Mouse (Mus musculus) inflammation-experienced regulatory T-cells (primary cell): Measurements from ENCODE around the gene Ppard. TPM values are rescaled to one million over a fixed set of nuclear protein-coding genes. Genes with fewer than 3 reads are reported as not detected.

Experiments used
- polyA plus RNA-seq, 2 experiments: library from polyadenylated mRNA; unstranded; fragments of 100-300 nt; shearing (Covaris generic); gene quantifications; one replicate each; pipeline ENCODE4 v1.2.1; 2017

Ppard gene
- polyA plus RNA-seq = 1 to 10 TPM; 2.0 to 2.3 TPM

DNA sequence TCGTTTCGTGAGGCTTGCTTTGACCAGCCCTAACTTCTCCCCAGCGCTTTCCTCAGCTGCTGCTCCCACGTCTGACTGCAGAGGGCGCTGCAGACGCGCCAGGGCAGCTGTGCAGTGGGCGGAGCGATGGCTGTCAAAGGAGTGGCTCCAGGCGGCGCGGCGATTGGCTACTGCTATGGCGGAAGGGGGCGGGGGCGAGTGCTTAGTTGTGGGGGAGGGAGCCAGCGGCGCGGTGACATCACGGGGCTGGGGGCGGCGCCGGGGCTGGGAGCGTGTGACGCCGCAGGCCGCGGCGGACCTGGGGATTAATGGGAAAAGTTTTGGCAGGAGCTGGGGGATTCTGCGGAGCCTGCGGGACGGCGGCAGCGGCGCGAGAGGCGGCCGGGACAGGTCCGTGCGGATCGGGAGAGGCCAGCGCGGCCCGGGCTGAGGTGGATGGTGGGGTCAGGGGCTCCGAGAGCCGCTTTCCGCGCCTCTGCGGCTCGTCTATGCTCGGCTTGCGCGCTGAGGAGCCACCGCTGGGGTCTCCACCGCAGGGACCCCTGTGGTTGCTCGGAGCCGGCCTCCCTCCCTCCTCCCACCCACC, at the start of gene Ppard:
Gene Ppard (plus strand): TSS at position 226 of the 586 bp plus-strand sequence.

DNA sequence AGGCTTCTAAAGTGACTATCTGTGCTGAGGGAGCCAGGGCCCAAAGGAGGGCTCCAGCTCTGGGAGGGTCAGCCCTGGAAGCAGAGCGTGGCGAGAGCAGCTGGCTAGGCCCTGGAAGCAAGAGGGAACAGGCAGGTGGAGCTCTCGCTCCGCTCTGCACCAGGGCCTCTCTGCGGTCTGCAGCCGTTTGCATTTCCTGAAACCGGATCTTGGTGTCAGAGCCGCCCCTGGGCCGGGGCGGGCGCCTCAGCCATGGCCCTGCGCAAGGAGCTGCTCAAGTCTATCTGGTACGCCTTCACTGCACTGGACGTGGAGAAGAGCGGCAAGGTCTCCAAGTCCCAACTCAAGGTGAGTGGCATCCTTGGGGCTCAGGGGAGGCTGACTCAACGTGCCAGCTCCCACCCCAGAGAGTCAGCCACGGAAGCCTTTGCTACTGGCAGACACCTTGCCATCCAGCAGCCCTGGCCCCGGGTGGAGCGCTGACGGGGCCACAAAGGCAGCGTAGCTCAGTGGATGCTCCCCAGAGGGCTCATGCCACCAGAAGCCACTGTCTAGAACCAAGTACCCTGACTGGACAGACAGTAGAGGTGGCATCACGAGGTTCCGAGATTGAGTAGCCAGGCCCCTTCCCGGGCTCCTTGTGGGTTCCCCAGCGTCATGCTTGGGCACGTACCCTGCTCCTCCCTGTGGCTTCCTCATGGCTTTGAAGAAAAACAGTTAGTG, 24.7 kb upstream of the Ppard start, which contains the start of gene Def6:
Gene Def6 (plus strand): TSS at position 188 of the 723 bp plus-strand sequence.

DNA sequence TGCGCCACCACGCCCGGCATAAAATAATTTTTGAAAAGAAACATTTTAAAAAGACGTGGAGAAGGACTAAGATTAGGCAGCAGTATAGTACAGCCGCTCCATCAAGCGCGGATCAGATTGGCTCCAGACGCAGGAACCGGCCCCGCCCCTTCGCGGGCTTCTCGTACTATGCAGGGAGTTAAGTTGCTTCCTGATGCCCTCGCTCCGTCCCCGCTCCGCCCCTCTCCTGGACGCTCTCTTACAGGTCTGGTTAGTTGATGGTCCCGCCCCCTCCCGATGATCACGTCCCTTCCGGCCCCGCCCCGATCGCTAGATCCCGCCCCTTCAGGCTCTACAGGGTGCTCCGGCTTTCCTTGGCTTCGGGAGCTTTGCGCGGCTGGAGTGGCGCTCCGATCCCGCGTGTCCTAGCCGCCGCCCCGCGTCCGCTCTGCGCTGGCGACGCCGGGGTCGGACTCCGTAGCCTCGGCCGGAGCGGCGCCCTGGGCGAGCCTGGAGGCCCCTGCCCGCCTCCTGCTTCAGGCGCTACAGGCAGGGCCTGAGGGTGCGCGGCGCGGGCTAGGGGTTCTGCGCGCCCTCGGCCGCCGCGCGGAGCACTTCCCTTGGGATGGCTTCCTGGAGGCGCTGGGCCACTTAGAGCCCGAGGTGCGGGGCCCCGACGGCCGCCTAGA, 80.8 kb downstream of the Ppard start, which contains the start of gene Fance:
Gene Fance (plus strand): TSS at position 308 of the 668 bp plus-strand sequence.

DNA sequence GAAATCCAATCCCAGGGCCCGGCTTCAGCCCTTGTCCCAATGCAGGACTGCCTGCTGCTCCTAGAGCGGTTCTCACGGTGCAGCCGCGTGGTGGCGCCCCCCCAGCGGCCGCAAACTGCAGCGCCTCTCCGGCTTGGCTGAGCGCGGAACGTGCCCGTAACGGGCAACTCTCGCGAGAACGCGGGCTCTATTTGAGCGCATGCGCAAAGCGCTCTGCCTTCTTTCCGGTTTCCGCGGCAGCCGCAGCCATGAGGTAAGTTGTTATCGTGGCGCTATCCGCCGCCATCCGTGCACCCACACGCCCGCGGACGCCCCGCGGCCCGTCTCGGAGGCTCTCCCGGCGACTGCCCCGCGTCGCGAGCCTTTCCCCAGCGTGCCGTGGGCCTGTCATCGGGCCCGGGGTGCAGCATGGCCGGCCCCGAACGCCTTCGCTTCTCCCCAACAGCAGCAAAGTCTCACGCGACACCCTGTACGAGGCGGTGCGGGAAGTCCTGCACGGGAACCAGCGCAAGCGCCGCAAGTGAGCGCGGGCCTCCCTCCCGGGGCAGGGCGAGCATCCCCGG, 95.9 kb downstream of the Ppard start, which contains the start of gene Rpl10a:
Gene Rpl10a (plus strand): TSS at position 106 of the 563 bp plus-strand sequence.

DNA sequence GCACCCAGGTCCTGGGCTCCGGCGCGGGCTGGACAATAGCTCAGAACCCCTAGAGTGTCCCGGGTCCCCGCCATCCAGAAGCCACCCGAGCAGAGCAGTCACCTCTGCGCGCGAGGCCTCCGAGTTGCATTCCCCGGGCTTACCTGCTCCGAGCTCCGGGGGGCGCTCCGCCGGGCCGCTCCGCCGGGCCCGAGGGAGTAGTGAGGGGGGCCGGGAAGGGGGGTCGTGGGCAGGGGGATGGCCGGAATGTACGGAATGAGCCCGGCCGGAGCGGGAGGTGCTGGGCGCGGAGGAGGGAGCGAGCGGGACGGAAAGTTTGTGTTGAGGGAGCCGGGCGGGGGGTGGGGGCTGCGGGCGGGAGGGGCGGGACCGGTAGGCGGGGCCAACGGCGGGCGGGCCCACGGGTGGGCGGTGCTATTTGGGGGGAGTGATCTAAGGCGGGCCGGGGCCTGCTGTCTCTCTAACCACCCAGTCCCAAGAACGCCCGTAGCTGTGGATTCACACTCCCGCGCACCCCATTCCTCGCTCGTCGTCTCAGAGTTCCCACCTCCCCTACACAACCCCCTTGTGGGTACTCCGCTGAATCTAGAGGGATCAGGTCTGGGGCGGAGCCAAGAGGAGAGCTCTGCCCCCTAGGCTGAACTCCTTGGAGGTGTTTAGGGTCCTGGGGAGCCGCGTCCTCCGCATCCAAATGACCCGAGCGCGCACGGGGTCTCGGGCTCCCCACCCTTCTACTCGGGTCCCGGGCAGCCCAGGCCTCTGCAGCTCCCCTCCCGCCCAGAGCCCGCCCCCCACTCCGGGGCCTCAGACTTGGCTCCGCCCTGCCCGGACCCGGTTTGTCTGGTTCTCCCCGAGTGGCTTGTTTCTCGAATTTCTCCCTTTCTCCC, 118.2 kb downstream of the Ppard start, which contains the start of gene Tead3:
Gene Tead3 (minus strand): TSS at position 352 of the 887 bp plus-strand sequence.

Other genes starting within 250 kb of the Ppard start
- gene Tcp11, start 152.1 kb upstream of the Ppard start, polyA plus RNA-seq = 1 to 10 TPM in 1 of 2 experiments, under 1 TPM in 1; 0.60 to 2.5 TPM
- gene Scube3, start 90.6 kb upstream of the Ppard start, polyA plus RNA-seq = under 1 TPM in 1 of 2 experiments, not detected in 1; 0.51 TPM
- gene Zfp523, start 55.6 kb upstream of the Ppard start, polyA plus RNA-seq = 10 to 100 TPM; 11.8 to 15.3 TPM
- gene Def6, start 24.9 kb upstream of the Ppard start, polyA plus RNA-seq = 100 to 1,000 TPM; 176 to 238 TPM
- gene Fance, start 80.8 kb downstream of the Ppard start, polyA plus RNA-seq = 10 to 100 TPM; 30.2 to 33.6 TPM
- gene Rpl10a, start 95.8 kb downstream of the Ppard start, polyA plus RNA-seq = 100 to 1,000 TPM; 295 TPM
- under 1 TPM; 0.25 to 0.53 TPM for gene Tead3, start 118.1 kb downstream of the Ppard start, polyA plus RNA-seq
- gene Tulp1, start 132.5 kb downstream of the Ppard start, polyA plus RNA-seq = 1 to 10 TPM in 1 of 2 experiments, under 1 TPM in 1; 0.40 to 1.8 TPM